Mouse (Mus musculus) heart, adult 2 months (tissue): ENCODE measurements around the gene Fbxo42.

Experiments
- CTCF ChIP-seq: fragments of 200-600 bp; IDR thresholded peaks from 2 replicates; pipeline ENCODE4 v1.8.1; 2022; ENCODE audit warnings: antibody characterized with exemption, mild to moderate bottlenecking, moderate library complexity
- POLR2A ChIP-seq: fragments of 200-500 bp; IDR thresholded peaks from 2 replicates; pipeline ENCODE4 v1.6.1; 2011; ENCODE audit warnings: mild to moderate bottlenecking, low read depth, low read length, control low read depth; ENCODE audit not compliant: insufficient read depth

GRCm38 (mm10) chr4:141101291-141101690 is 46.4 kb upstream of the Fbxo42 start:
- TF ChIP-seq CTCF (no peak), POLR2A (no peak)
